ENCODE assay signal across 22 mouse cellular contexts in the genomic region with DNA sequence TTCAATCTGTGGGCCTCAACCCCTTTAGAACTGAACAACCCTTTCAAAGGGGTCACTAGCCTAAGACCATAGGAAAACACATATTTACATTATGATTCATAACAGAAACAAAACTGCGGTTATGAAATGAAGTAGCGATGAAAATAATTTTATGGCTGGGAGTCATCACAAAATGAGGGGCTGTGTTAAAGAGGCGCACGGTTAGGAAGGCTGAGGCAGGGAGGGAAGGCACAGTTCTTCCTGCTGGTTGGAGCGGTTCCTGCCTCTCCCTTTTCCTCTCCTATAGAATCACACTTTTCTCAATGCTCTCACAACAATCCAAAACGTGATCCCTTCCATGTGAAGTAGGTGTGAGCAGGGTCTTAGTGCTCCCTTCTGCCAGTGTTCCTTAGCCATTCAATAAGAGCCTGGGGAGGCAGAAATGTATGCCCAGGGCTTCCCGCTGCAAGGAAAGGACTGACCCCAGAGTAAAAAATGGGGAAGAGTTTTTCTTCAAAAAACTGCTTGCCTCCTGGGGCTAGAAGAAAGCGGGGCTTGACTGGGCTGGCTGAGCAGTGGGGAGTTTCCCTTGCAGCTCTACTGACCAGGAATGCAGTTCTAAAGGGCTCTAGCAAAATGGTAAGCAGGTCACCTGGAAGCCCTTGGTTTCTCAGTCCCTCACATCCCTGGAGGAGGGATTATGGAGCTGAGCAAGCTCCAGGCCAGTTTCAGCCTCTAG. TPM values are rescaled to one million over a fixed set of nuclear protein-coding genes. Genes with fewer than 3 reads are reported as not detected.
"Had no signal": no experiment of that assay in that cellular context is flagged by ENCODE, and none has a peak within 500 bp of the region (broad histone marks: within the 10 kb centered on the region; RNA-seq: fewer than 3 reads in every experiment).

No protein-coding gene starts in this region.

- H3K36me3 ChIP-seq: intestine, embryonic 15.5 days; kidney, embryonic 15.5 days; liver, embryonic 15.5 days; midbrain, embryonic 13.5 days had no signal

- H3K4me2 ChIP-seq: intestine, embryonic 15.5 days; kidney, embryonic 15.5 days; liver, embryonic 11.5 days; liver, embryonic 15.5 days; midbrain, embryonic 13.5 days had no signal

- ATAC-seq: intestine, embryonic 15.5 days; lung, postnatal 0 days; midbrain, embryonic 13.5 days had no signal

- DNase-seq: kidney, adult 2 months; kidney, postnatal 14 days; lung, adult 2 months; lung, postnatal 36 days; right cerebral cortex, postnatal 14 days; thymus, postnatal 14 days had no signal

- H3K4me3 ChIP-seq: intestine, embryonic 15.5 days; kidney, embryonic 15.5 days; left cerebral cortex, adult 2 months; liver, embryonic 15.5 days; midbrain, embryonic 13.5 days had no signal

- H3K4me1 ChIP-seq: liver, embryonic 15.5 days; midbrain, embryonic 13.5 days had no signal

- H3K27ac ChIP-seq: intestine, embryonic 15.5 days; kidney, embryonic 15.5 days; left cerebral cortex, adult 2 months; liver, embryonic 15.5 days; midbrain, embryonic 13.5 days; stomach, postnatal 0 days had no signal

- H3K9ac ChIP-seq: intestine, embryonic 15.5 days; kidney, embryonic 15.5 days; liver, embryonic 15.5 days; midbrain, embryonic 13.5 days had no signal

- H3K9me3 ChIP-seq: intestine, embryonic 15.5 days; kidney, embryonic 15.5 days; liver, embryonic 15.5 days; midbrain, embryonic 13.5 days had no signal

RNA-seq across cellular contexts. Expression of gene Hoxa13, which starts 15.0 kb away (rescaled TPM):
- total RNA-seq: layer of hippocampus, adult 8-10 months; layer of hippocampus, postnatal 25 days; left cerebral cortex, adult 2 months; left cerebral cortex, postnatal 14 days; megakaryocyte progenitor cell, adult 5-6 weeks; monocyte, adult 5-6 weeks had no signal
- polyA plus RNA-seq: kidney, adult 2 months; large intestine, adult 2 months; liver, embryonic 15.5 days; lung, adult 2 months; lung, postnatal 0 days; midbrain, embryonic 13.5 days; neural tube, embryonic 14.5 days; small intestine, adult 2 months; stomach, postnatal 0 days had no signal

RNA-seq across cellular contexts. Expression of gene Hoxa11, which starts 30.1 kb away (rescaled TPM):
- total RNA-seq: layer of hippocampus, adult 8-10 months; layer of hippocampus, postnatal 25 days; left cerebral cortex, adult 2 months; left cerebral cortex, postnatal 14 days; megakaryocyte progenitor cell, adult 5-6 weeks; monocyte, adult 5-6 weeks had no signal
- polyA plus RNA-seq: large intestine, adult 2 months; liver, embryonic 15.5 days; lung, adult 2 months; lung, postnatal 0 days; midbrain, embryonic 13.5 days; small intestine, adult 2 months; stomach, postnatal 0 days had no signal

RNA-seq across cellular contexts. Expression of gene Hoxa10, which starts 35.1 kb away (rescaled TPM):
- total RNA-seq: layer of hippocampus, adult 8-10 months; layer of hippocampus, postnatal 25 days; left cerebral cortex, adult 2 months; left cerebral cortex, postnatal 14 days; monocyte, adult 5-6 weeks had no signal
- polyA plus RNA-seq: lung, adult 2 months; lung, postnatal 0 days; midbrain, embryonic 13.5 days; small intestine, adult 2 months; stomach, postnatal 0 days had no signal

RNA-seq across cellular contexts. Expression of gene Evx1, which starts 37.6 kb away (rescaled TPM):
- total RNA-seq: layer of hippocampus, adult 8-10 months; layer of hippocampus, postnatal 25 days; left cerebral cortex, adult 2 months; left cerebral cortex, postnatal 14 days; megakaryocyte progenitor cell, adult 5-6 weeks; monocyte, adult 5-6 weeks had no signal
- polyA plus RNA-seq: kidney, adult 2 months; large intestine, adult 2 months; liver, embryonic 15.5 days; lung, adult 2 months; lung, postnatal 0 days; small intestine, adult 2 months; stomach, postnatal 0 days had no signal

RNA-seq across cellular contexts. Expression of gene Hoxa9, which starts 44.8 kb away (rescaled TPM):
- total RNA-seq: layer of hippocampus, adult 8-10 months; layer of hippocampus, postnatal 25 days; left cerebral cortex, adult 2 months; left cerebral cortex, postnatal 14 days; monocyte, adult 5-6 weeks had no signal
- polyA plus RNA-seq: lung, adult 2 months; midbrain, embryonic 13.5 days; small intestine, adult 2 months had no signal
